Mouse (Mus musculus): ENCODE measurements around the gene Acvr2b. TPM values are rescaled to one million over a fixed set of nuclear protein-coding genes. Genes with fewer than 3 reads are reported as not detected.

Acvr2b gene
- 1.5 and 2.4 TPM in 2 replicates for polyA plus RNA-seq (2012; rRNA removed)

GRCm38 (mm10) chr9:119401801-119402214, at the start of gene Acvr2b:
Acvr2b (plus strand) TSS chr9:119402118.

GRCm38 (mm10) chr9:119357331-119358057, 44.4 kb upstream of the Acvr2b start, which contains the start of gene Xylb:
Xylb (plus strand) TSS chr9:119357381.

DNA sequence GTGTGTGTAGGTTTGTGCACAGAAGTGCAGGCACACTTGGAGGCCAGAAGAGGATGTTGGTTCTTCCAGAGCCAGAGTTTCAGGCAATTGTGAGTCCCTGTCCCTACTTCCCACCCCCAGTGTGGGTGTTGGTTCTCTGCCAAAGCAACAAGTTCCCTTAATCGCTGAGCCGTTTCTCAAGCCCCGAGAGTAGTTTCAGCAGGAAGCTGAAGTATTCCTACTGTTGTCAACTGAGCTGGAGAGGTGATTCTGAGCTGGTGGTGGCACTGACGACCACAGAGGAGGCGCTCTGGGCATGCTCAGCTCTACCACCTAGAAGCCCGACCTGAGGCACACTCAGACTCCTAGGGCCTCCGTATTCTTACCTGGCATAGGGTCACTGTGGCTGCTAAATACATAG, 36.6 kb upstream of the Acvr2b start, which contains the start of gene Slc22a14:
Slc22a14 (minus strand) TSS at position 270 of the 400 bp plus-strand sequence.

DNA sequence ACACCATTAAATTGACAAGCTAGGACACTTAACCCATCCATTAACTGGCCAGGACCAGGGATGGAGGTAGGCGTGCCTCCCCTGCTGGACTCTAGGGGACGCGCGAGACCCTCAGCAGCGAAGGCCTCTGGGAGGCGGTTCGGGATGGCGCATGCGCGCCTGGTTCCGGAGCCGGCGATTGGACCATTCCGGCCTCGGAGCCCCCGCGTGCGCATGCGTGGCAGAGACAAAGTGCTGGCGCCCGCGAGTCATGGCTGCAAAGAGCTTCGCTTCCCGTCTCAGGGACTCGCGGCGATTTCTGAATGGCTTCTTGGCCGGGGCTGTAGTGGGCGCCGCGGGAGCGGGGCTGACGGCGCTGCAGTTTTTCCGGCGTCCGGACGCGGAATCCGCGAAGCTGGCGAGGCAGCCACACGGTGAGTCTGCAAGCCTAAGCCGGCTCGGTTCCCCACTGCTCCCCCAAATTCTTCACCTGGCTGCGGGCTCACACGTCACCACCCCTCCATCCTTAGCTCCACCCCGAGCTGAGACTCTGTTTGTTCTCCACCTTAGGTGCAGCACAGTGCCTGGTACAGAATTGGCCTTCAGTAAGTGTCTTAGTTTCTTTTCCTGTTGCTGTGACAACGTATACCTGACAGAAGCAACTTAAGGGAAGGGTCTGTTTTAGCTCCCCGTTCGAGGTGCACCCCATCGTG, 43.0 kb downstream of the Acvr2b start, which contains the start of gene Exog:
Exog (plus strand) TSS at position 206 of the 692 bp plus-strand sequence.

Other genes starting within 250 kb of the Acvr2b start
- 3.7 and 4.9 TPM in 2 replicates for gene Acaa1b, start 245.0 kb upstream of the Acvr2b start, polyA plus RNA-seq (2012; rRNA removed)
- not detected in 2 replicates for gene Gm47289, start 243.0 kb upstream of the Acvr2b start, polyA plus RNA-seq (2012; rRNA removed)
- not detected in 2 replicates for gene Slc22a13, start 193.0 kb upstream of the Acvr2b start, polyA plus RNA-seq (2012; rRNA removed)
- 4.1 and 5.6 TPM in 2 replicates for gene Oxsr1, start 79.7 kb upstream of the Acvr2b start, polyA plus RNA-seq (2012; rRNA removed)
- gene Acaa1a, start 62.4 kb upstream of the Acvr2b start, polyA plus RNA-seq (2012; rRNA removed) = 248 and 519 TPM in 2 replicates
- 10.9 and 14.1 TPM in 2 replicates for gene Myd88, start 60.7 kb upstream of the Acvr2b start, polyA plus RNA-seq (2012; rRNA removed)
- gene Xylb, start 44.7 kb upstream of the Acvr2b start, polyA plus RNA-seq (2012; rRNA removed) = 2.9 TPM in 2 replicates
- gene Slc22a14, start 36.6 kb upstream of the Acvr2b start, polyA plus RNA-seq (2012; rRNA removed) = not detected in 2 replicates
- gene Exog, start 42.8 kb downstream of the Acvr2b start, polyA plus RNA-seq (2012; rRNA removed) = 1.3 and 2.4 TPM in 2 replicates
- gene Scn5a, start 176.9 kb downstream of the Acvr2b start, polyA plus RNA-seq (2012; rRNA removed) = 0.19 and 0.26 TPM in 2 replicates

Data from stomach, adult 2 months (tissue).